Mouse (Mus musculus) monocyte, adult 5-6 weeks (primary cell): Measurements from ENCODE around the gene Igdcc4. TPM values are rescaled to one million over a fixed set of nuclear protein-coding genes. Genes with fewer than 3 reads are reported as not detected.

Experiments
- ATAC-seq: fragments of 153-309, 156-312 bp; replicated peaks from 2 replicates; pipeline ENCODE4 v1.8.0; 2017; ENCODE audit warnings: mild to moderate bottlenecking; ENCODE audit not compliant: low TSS enrichment, insufficient number of reproducible peaks, severe bottlenecking, poor library complexity, low FRiP score
- total RNA-seq: library from RNA; stranded (forward); fragments of 200-1000, 200-491, 200-594 nt; gene quantifications from 3 replicates; pipeline ENCODE4 v1.2.3, GENCODE M21; 2017

Igdcc4 gene
- total RNA-seq, 1 experiment from 2014 or later, result 0.19 TPM

GRCm38 (mm10) chr9:65178336-65179213 lies 77.3 kb downstream of the Igdcc4 start:
- ATAC-seq, result no peak

- ATAC-seq, result no peak
Measured at GRCm38 (mm10) chr9:65179817-65180624, 78.7 kb downstream of the Igdcc4 start.

Other genes with a start within 250 kb of the Igdcc4 start
- 0.19 to 0.29 TPM (median 0.21 TPM) in 3 replicates for gene Slc24a1, start 149.9 kb upstream of the Igdcc4 start, total RNA-seq
- gene Ints14, start 140.6 kb upstream of the Igdcc4 start, total RNA-seq, result 17.2 to 23.3 TPM (median 19.5 TPM) in 3 replicates
- 19.3 to 27.9 TPM (median 27.4 TPM) in 3 replicates for gene Hacd3, start 79.8 kb upstream of the Igdcc4 start, total RNA-seq
- 94.5 to 146 TPM (median 99.4 TPM) in 3 replicates for gene Dpp8, start 69.1 kb upstream of the Igdcc4 start, total RNA-seq
- not detected in 3 replicates for gene Igdcc3, start 39.7 kb downstream of the Igdcc4 start, total RNA-seq
- gene Parp16, start 93.9 kb downstream of the Igdcc4 start, total RNA-seq, result 1.9 to 3.1 TPM (median 2.3 TPM) in 3 replicates
- gene Cilp, start 163.7 kb downstream of the Igdcc4 start, total RNA-seq, result not detected in 3 replicates
- 38.0 to 44.2 TPM (median 39.6 TPM) in 3 replicates for gene Clpx, start 192.8 kb downstream of the Igdcc4 start, total RNA-seq
- 16.3 to 44.7 TPM (median 24.6 TPM) in 3 replicates for gene Pdcd7, start 244.6 kb downstream of the Igdcc4 start, total RNA-seq